Mouse (Mus musculus) T-helper 17 cell (primary cell): Measurements from ENCODE around the gene Gpr27.

Experiments used
- in situ Hi-C, 2 experiments: fragments of 300-600 bp; cut with MboI, MseI; formaldehyde crosslinking; loops; 1 replicate in 1 of 2; 2 replicates in 1 of 2; pipeline ENCODE4 v1.15.1; 2025; ENCODE audit warnings: high pct_unique_total_duplicates in 2 of 2

The Gpr27 gene

GRCm38 (mm10) chr6:99731926-99732325 lies 39.4 kb downstream of the Gpr27 start:
- in situ Hi-C loops = no loop called here

GRCm38 (mm10) chr6:99732673-99733072 lies 40.2 kb downstream of the Gpr27 start:
- in situ Hi-C loops = no loop called here

- in situ Hi-C loops = no loop called here
Observed at GRCm38 (mm10) chr6:99734666-99735065, 42.2 kb downstream of the Gpr27 start.

DNA sequence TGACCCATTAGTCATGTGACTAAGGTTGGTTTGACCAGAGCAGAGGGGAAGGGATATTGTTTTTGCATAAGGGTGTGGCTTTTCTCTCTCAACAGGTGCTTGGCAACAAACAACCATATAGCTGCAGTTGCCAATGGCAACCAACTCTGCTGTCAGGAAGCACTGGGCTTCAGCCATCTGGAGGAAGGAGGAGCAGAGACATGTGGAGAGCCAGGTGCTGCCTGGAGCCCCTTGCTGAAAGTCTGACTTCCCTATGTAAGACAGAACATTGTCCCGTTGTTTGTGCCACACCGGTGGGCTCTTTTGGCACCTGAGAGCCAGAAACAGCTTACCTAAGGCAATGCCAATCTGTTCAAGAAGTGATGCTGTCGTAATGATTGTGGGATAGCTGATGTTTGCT lies 50.4 kb downstream of the Gpr27 start:
- in situ Hi-C loops = no loop called here
